Mouse (Mus musculus): Measurements from ENCODE around the gene Pipox.

The Pipox gene

GRCm38 (mm10) chr11:77893787-77894718, at the start of gene Pipox:
Gene Pipox, minus strand, starts transcription at chr11:77894096.
- peak; percentile 79 to 84 for DNase-seq (ENCODE audit: low spot score in 2 of 2)

- no peak for DNase-seq (ENCODE audit: low spot score in 2 of 2)
Measured at GRCm38 (mm10) chr11:77942230-77942629, 48.3 kb upstream of the Pipox start.

- DNase-seq (ENCODE audit: low spot score in 2 of 2): no peak
Measured at GRCm38 (mm10) chr11:77937649-77938410, 43.9 kb upstream of the Pipox start.

GRCm38 (mm10) chr11:77936846-77937245, 43.0 kb upstream of the Pipox start:
- no peak for DNase-seq (ENCODE audit: low spot score in 2 of 2)

GRCm38 (mm10) chr11:77934568-77935311, 40.8 kb upstream of the Pipox start:
- DNase-seq (ENCODE audit: low spot score in 2 of 2): no peak

- DNase-seq (ENCODE audit: low spot score in 2 of 2): no peak
Measured at GRCm38 (mm10) chr11:77934111-77934521, 40.2 kb upstream of the Pipox start.

- no peak for DNase-seq (ENCODE audit: low spot score in 2 of 2)
Measured at GRCm38 (mm10) chr11:77932576-77932975, 38.7 kb upstream of the Pipox start.

- DNase-seq (ENCODE audit: low spot score in 2 of 2): no peak
Measured at GRCm38 (mm10) chr11:77931541-77932433, 37.9 kb upstream of the Pipox start.

DNA sequence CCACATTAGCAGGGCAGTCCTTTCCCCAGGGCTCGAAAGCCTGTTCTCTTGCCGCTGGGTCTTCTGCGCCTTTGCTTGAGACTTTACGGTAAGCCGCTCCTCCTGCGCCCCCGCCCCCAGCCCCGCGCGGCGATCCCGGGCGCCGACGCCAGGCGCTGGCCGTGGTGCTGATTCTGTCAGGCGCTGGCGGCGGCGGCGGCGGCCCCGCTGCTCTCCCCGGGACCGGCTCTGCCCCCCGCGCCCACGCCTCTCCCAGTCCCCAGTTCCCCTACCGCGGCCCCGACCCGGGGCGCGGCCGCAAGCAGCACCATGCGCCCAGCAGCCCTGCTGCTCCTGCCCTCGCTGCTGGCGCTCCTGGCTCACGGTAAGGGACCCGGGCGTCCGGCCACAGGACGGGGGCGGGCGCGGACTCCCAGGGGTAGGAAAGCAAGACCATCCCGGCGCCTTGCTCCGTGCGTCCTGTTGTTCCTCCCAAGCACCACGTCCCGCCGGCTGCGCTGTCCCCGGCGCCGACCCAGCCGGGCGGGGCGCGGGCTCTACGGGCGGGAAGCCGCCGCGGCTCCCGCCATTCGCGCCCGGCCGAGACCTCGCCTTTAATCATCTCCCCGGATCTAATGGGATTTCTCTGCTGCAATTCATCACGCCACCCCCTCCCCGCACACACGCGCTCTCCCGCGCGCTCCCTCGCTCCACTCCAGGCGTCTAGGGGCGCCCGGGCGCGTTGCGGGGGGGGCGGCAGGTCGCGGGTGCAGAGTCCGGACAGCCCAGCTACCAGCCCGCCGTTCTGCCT, 37.0 kb upstream of the Pipox start, which contains the start of gene Sez6:
Gene Sez6 (plus strand): TSS at position 50 of the 790 bp plus-strand sequence.
- DNase-seq (ENCODE audit: low spot score in 2 of 2): peak; percentile 69 to 82

DNA sequence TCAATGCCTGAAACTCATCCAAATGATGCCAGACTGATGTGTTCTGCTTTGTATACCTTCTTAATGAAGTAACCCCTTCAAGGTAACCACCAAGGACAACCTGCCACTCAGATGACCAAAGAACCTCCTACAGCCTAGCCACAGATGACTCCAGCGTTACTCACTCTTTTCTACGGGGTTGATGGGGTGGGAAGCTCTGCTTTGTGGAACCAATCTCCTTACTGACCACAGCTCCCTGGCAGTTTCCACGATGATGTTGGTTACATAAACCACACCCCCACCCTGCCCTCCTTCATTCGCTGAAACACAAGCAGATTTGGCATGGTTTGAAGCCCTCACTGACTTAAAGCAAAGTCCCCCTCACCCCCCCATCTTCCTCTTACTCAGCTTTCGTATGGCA, 33.9 kb upstream of the Pipox start:
- DNase-seq (ENCODE audit: low spot score in 2 of 2): no peak

GRCm38 (mm10) chr11:77926666-77927065, 32.8 kb upstream of the Pipox start:
- no peak for DNase-seq (ENCODE audit: low spot score in 2 of 2)

GRCm38 (mm10) chr11:77925836-77926657, 32.2 kb upstream of the Pipox start:
- no peak for DNase-seq (ENCODE audit: low spot score in 2 of 2)

DNA sequence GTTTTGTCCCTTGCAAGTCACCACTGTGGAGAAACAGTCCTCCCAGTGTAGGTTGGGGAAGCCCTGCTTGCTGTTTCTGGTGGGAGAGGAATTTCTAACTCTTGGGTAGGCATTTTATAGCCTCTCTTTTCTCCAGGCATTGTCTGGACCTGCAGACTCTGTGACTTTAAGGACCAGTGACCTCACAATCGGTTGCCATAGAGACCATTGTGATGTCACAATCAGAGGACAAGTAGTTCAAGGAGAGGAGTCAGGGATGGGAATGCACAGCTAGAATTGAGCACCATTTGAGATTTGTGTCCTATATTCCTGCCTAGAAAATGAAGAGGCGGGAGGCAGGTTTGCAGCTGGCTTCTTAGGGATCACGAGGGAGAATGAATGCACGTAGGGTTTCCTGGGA, 29.4 kb upstream of the Pipox start:
- no peak for DNase-seq (ENCODE audit: low spot score in 2 of 2)

DNA sequence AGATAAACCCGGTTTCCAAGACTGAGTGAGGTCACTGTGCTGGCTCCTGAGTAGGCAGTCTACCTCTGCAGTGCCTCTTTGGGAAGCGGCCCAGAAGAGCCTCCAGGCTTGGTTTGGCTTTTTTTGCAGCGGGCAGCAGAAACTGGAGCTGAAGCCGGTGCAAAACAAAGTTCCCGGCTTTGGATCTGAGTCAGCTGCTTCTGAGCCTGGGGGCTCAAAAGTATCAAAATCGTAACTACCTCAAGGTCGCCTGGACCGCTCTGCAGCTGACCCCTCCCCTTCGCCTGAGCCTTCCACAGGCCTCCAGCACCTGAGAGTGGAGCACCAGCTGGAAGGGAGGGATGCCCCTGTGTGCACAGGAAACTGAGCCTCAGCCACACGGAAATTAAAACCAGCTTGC, 23.3 kb upstream of the Pipox start:
- DNase-seq (ENCODE audit: low spot score in 2 of 2): no peak

DNA sequence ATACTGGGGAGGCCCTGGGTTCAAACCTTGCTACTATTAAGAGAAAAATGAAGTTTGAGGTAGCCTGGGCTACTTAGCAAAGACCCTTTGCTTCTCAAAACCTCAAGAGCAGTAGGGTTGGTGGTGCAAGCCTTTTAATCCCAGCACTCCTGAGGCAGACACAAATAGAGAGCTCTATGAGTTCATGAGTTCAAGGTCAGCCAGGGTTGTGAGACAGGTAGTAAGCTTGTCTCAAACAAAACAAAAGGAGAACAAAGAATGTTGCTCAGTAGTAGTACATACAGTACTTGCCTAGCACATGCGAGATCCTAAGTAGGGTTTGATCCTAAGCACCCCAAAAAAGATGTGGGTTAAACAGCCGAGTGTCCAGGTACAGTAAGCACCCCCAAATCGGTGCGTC, 22.8 kb upstream of the Pipox start:
- DNase-seq (ENCODE audit: low spot score in 2 of 2): no peak

DNA sequence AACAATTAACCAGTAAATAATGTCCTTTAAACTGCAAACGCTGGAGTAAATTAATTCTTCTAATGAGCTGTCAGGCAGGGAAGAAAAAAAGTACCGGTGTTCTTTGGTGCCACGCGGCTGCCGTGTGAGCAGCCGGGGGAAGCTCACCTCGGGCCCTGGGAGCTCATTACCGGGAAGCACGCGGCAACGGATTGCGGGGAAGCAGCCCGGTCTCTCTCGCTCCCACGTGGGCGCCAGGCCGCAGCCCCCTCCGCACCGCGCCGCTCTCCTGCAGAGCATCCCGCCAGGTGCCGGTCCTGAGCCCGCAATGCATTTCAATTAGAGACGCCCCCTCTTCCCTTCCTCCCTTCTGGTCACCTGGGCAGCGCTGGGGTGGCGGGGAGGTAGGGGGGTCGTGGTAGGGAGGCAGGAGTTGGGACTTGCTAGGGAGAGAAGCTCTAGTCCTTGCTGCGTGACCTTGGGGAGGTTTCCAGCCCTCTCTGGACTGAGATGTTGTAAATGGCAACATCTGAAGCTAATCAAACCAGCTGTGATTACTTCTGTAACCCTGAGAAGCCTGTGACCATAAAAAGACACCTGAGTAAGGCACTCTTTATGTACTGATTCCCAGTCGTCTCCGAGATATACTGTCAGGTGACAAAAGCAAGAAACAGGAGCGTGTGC, 20.8 kb upstream of the Pipox start:
- no peak for DNase-seq (ENCODE audit: low spot score in 2 of 2)

- DNase-seq (ENCODE audit: low spot score in 2 of 2): no peak
Measured at GRCm38 (mm10) chr11:77913505-77913904, 19.6 kb upstream of the Pipox start.

DNA sequence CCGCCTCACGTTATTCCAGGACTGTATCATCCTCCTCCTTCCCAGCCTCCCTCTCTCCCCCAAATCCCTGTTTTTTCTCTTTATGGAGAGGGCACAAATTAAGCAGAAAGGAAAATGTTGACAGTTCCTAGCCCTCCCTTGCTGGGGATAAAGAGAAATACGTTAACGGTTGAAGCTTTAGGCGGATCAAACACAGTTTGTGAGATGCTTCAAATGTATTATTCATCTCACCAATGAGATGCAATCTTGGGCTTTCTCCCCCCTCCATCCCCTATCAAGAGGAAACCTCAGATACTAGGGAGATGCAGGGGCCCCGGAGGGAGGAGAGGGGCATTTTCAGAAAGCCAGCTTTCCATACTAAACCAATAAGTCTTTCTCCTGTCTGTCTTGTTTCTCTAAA, 15.9 kb upstream of the Pipox start:
- DNase-seq (ENCODE audit: low spot score in 2 of 2): no peak

DNA sequence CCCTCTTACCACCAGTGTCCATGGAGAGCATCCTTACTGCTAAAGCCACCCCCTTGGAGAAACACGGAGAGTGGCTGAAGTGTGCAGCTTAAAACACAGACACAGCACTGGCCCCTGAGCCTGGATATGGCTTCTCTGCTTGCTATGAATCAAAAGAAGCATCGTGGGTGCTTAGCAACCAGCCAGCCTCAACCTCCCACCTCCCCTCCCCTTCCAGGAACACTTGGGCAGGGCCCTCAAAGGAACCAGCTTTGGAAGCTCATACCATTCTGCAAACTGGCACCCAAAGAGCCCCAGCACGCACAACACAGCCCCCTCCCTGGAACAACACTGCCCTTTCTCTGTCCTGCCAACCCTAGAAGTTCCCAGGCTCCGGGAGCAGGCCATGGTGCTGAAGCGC, 15.5 kb upstream of the Pipox start:
- no peak for DNase-seq (ENCODE audit: low spot score in 2 of 2)
